Mouse (Mus musculus) retina, postnatal 7 days (tissue): ENCODE results near the gene Nipsnap1.
A peak's percentile ranks its signal among the peaks of the same experiment; 100 is the strongest.

Experiments
- DNase-seq: peaks from one replicate; pipeline ENCODE4 v3.0.0-alpha.2; 2012; ENCODE audit warnings: low read depth, low spot score

Gene Nipsnap1

GRCm38 (mm10) chr11:4865645-4866251 is 8.0 kb upstream of the Nipsnap1 start:
- peak; percentile 57 for DNase-seq

DNA sequence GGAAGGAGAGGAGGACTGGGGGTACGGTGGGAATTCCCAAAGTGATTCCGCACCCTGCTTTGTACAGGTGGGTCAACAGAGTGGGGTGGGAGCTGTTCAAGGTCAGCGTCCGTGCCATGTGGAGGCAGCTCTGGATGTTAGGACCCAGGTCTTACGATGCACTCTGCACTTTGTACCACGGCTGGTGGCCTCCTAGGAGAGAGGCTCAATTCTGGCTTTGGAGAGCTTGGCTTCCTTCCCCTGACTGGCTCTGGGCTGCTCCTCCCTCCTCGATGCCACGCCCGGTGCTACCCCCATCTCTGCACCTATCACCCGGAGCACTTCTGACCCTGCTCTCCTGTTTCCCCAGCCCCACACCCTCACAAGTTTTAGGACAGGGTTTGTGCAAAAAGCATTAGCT is 800 bp downstream of the Nipsnap1 start:
- no peak for DNase-seq

DNA sequence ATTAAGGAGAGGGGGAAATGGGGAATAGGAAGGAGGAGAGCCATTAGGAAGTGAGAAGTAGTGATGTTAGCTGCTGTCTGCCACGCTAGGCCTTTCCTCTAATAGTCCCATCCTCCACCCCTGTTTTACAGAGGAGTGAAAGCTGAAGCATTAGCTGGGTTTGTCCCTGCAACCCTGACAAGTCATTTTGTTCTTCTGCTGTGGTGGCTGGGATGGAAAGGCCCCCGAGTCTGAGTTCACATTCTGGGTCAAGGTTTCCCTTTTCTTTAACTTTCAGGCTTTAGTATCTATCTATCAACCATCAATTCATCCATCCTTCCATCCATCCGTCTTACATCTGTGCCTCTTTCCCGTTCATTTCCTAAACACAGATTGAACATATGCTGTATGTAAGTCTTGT is 7.3 kb downstream of the Nipsnap1 start:
- DNase-seq: no peak

DNA sequence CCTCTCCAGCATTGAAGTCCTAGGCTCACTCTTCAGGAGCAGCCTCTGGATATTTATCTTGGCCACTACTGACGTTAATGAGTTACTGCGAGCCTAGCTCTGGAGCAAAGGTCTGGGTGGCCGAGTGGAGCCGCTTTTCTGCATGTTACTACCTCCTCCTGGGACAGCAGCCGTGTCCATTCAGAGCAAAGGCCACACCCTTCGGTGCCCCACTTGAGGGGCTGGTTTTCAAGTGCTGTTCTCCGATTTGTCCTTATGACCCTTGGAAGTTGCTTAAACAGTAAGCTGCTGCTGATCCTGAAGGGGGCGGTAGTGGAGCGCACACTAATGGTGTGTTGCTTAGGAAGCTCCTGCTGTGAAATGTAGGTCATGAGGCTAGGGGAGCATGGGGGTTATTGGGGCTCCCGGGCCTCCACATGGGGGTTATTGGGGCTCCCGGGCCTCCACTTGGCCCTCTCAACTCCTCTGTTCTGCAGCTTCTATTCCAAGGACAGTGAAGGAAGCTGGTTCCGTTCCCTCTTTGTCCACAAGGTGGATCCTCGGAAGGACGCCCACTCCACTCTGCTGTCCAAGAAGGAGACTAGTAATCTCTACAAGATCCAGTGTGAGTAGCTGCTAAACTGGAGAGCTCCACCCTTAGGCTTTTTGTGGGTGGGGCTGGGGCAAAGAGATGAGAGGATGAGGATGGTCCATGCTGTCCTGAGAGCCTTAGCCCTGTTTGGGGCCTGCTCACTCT is 9.3 kb downstream of the Nipsnap1 start:
- no peak for DNase-seq

DNA sequence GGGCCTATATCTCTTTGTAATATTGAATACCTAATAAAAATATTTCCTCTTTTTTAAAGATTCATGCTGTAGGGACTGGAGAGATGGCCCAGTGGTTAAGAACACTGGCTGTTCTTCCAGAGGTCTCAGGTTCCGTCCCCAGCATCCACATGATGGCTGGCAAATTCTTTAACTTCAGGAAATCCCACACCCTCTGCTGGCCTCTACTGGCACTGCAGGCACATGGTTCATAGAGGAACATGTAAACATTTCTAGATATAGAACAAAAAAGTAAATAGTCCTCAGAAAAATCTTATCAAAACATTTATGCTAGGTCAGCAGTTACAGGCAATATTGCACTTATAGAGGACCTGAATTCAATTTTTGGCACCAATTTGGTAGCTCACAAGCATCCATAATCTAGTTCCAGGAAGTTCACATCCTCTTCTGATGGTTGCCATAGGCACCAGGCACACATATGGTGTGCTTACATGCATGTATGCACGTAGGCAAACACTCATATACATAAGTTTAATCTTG is 11.7 kb downstream of the Nipsnap1 start:
- DNase-seq: no peak

GRCm38 (mm10) chr11:4886987-4887386 is 13.2 kb downstream of the Nipsnap1 start:
- no peak for DNase-seq

GRCm38 (mm10) chr11:4894848-4895816 is 21.4 kb downstream of the Nipsnap1 start, which contains the start of gene Thoc5:
Thoc5 (plus strand) TSS chr11:4895320.
- peak; percentile 78 for DNase-seq

- no peak for DNase-seq
These were observed 26.7 kb downstream of the Nipsnap1 start for GRCm38 (mm10) chr11:4900437-4900836.

GRCm38 (mm10) chr11:4901956-4902355 is 28.2 kb downstream of the Nipsnap1 start:
- no peak for DNase-seq

DNA sequence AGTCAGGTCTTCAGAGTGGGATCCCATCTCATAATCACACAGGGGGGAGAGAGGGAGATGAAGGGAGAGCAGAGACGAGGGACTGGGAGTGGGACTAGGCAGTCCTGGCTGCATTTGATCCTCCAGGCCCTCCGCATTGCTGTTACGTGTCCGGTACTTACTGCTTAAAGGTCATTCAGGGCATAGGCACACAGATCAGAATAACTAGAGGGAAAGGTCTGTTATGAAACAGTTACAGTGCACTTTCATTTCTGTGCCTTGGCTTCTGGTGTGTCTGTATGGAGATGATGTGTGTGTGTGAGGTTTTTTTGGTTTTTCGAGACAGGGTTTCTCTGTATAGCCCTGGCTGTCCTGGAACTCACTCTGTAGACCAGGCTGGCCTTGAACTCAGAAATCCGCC is 32.5 kb downstream of the Nipsnap1 start:
- DNase-seq: no peak

- DNase-seq: peak; percentile 60
These were observed 42.3 kb downstream of the Nipsnap1 start for GRCm38 (mm10) chr11:4916068-4916467.

GRCm38 (mm10) chr11:4921281-4921680 is 47.5 kb downstream of the Nipsnap1 start:
- DNase-seq: no peak

GRCm38 (mm10) chr11:4921751-4922150 is 48.0 kb downstream of the Nipsnap1 start:
- no peak for DNase-seq

DNA sequence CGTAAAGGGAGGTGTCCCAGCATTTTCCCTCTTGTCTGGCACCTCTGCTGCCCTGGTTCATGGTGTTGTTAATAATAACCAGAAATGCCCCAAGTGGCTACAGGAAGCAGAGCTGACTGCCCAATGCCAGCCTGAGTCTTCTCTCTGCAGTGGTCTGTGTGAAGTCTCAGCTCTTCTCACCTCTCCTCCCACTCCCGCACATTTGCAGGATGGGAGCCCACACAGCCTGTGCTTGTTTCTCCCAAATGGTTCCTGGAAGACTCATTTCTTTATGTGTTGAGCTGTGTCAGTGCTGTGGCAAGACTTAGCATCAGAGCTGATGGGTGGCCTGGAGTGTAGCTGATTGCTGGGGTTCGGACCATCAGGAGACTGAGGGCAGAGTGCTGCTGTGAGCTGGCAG is 53.5 kb downstream of the Nipsnap1 start:
- DNase-seq: no peak

DNA sequence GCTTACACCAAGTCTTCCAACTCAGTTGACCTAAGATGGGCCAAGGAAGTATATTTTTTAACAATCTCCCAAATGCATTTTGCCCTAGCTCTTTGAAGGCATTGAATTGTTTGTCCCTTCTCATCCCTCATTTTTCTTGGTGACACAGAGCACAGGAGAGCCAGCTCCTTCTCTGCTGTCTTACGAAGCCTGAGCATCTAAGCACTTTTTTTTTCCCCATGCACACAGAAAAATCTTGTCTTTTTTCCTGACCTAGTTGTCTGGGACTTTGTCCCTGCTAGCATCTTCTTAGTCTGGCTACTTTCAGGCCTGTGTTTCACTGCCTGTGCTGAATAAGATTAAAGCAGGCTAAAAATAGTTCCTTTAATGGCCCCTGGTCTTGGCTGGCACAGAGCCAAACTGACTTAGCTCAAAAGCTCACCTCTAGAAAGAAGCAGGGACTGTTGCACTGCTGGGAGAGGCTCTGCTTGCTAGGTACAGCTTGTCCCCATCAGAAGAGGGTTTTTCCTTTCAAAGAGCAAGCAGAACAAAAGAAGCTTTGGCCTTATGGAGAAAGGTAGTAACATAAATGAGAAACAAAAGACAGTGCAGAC is 57.4 kb downstream of the Nipsnap1 start:
- peak; percentile 80 for DNase-seq

DNA sequence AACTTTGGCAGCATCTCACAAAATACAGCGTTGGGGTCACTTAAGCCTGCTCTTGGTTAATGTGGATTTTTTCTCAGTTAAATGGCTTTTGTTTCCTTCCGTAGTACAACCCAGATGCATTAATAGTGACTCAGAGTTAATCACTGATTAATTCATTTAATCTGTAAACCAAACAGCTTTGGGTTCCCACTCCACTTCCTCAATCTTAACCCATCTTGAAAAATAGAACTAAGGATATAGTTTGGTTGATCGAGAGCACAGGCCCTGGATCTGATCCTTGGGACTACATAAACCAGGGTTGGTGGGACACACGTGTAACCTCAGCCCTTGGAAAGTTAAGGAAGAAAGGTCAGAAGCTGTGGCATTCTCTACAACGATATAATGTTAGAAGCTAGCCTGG is 62.5 kb downstream of the Nipsnap1 start:
- DNase-seq: no peak
